ENCODE assay signal across 9 mouse cellular contexts in the genomic region with DNA sequence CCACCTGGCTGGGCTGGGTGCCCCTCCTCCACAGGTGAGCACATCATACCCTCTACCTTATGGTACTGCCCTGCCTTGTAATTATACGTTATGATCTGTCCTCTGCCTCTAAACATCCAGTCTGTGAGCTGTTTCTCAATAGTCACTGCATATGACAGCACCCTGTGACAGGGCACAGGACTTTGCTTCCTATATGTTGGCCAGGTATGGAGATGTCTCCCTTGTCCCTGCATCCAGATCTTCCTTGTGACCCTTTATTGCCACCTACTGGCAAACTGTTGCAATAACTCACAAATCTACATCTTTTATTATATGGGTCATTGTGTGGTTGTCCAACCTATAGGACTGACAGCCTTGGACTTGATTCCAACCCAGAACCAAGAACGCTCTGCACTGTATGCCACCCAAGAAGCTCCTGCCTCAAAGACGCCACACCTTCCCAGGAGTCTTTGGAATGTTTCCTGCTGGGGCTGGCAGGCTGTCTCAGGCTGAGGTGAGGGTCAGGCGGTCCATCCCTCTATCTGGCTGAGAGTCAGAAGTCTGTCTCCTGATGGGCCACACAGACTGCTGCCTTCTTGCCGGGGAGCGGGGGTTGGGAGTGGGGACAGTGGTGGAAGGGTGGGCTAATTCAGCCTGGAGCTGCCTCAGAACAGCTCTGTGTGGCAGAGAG. TPM values are rescaled to one million over a fixed set of nuclear protein-coding genes. Genes with fewer than 3 reads are reported as not detected.
DNase-seq lines count a peak whose midpoint lies in the region; ATAC-seq lines count a peak whose summit lies in the region.
"Had no signal": no experiment of that assay in that cellular context is flagged by ENCODE, and none has a peak within 500 bp of the region (broad histone marks: within the 10 kb centered on the region; RNA-seq: fewer than 3 reads in every experiment).

No protein-coding gene starts in this region.

- WGBS in forebrain, embryonic 14.5 days, result 46% methylated on average over 6 of the region's 6 CpGs
- 30% methylated on average over 6 of the region's 6 CpGs for WGBS in intestine, embryonic 16.5 days
- WGBS in limb, embryonic 13.5 days, result 38% methylated on average over 6 of the region's 6 CpGs

- no peaks in the 10 kb centered on the region for H3K36me3 ChIP-seq in forebrain, embryonic 14.5 days (ENCODE audit: control insufficient read depth, insufficient read depth, low read length)
- no peaks in the 10 kb centered on the region for H3K36me3 ChIP-seq in intestine, embryonic 16.5 days (ENCODE audit: control insufficient read depth, insufficient read depth, low read length)
- no peaks in the 10 kb centered on the region for H3K36me3 ChIP-seq in limb, embryonic 13.5 days

- H3K4me2 ChIP-seq in forebrain, embryonic 14.5 days (ENCODE audit: low read length), result no peak overlapping the region
- no peak overlapping the region for H3K4me2 ChIP-seq in intestine, embryonic 16.5 days (ENCODE audit: low read depth, low read length)
- no peak overlapping the region for H3K4me2 ChIP-seq in limb, embryonic 13.5 days (replicated peaks)

- no peaks in the 10 kb centered on the region for H3K27me3 ChIP-seq in forebrain, embryonic 14.5 days (replicated peaks; ENCODE audit: control insufficient read depth, insufficient read depth, low read length)
- no peaks in the 10 kb centered on the region for H3K27me3 ChIP-seq in intestine, embryonic 16.5 days (replicated peaks; ENCODE audit: control insufficient read depth, insufficient read depth, low read length)
- H3K27me3 ChIP-seq in limb, embryonic 13.5 days, result no peaks in the 10 kb centered on the region

- peaks cover 5% of the 10 kb centered on the region for H3K4me1 ChIP-seq in forebrain, embryonic 14.5 days (ENCODE audit: control insufficient read depth, insufficient read depth, low read length)
- no peaks in the 10 kb centered on the region for H3K4me1 ChIP-seq in intestine, embryonic 16.5 days (ENCODE audit: control insufficient read depth, insufficient read depth, low read length)
- H3K4me1 ChIP-seq in limb, embryonic 13.5 days, result peaks cover 4% of the 10 kb centered on the region; the same call in 1 of the 2 replicates

- H3K27ac ChIP-seq in forebrain, embryonic 14.5 days (ENCODE audit: low read depth, low read length), result no peak overlapping the region
- H3K27ac ChIP-seq in intestine, embryonic 16.5 days (ENCODE audit: low read length), result no peak overlapping the region
- H3K27ac ChIP-seq in limb, embryonic 13.5 days, result no peak overlapping the region

- no peak overlapping the region for H3K4me3 ChIP-seq in forebrain, embryonic 14.5 days (ENCODE audit: low read depth, low read length)
- no peak overlapping the region for H3K4me3 ChIP-seq in intestine, embryonic 16.5 days (ENCODE audit: low read length)
- no peak overlapping the region for H3K4me3 ChIP-seq in limb, embryonic 13.5 days
- H3K4me3 ChIP-seq: erythroblast, embryonic 14.5 days had no signal

- no peak overlapping the region for H3K9ac ChIP-seq in forebrain, embryonic 14.5 days (ENCODE audit: low read length)
- no peak overlapping the region for H3K9ac ChIP-seq in intestine, embryonic 16.5 days (ENCODE audit: low read depth, low read length)
- no peak overlapping the region for H3K9ac ChIP-seq in limb, embryonic 13.5 days

- peak; percentile 64 for ATAC-seq in cerebellum, adult (ENCODE audit: insufficient number of reproducible peaks, low FRiP score, low TSS enrichment)
- peak; percentile 75 for ATAC-seq in forebrain, embryonic 14.5 days
- peak; percentile 92 for ATAC-seq in intestine, embryonic 16.5 days
- peak; percentile 72 for ATAC-seq in limb, embryonic 13.5 days (ENCODE audit: low FRiP score, low read depth)

- H3K9me3 ChIP-seq in forebrain, embryonic 14.5 days (replicated peaks; ENCODE audit: control insufficient read depth, low read length), result no peaks in the 10 kb centered on the region
- no peaks in the 10 kb centered on the region for H3K9me3 ChIP-seq in intestine, embryonic 16.5 days (ENCODE audit: control insufficient read depth, low read length)
- H3K9me3 ChIP-seq in limb, embryonic 13.5 days, result no peaks in the 10 kb centered on the region

- peak; percentile 47 for DNase-seq in testis, postnatal 10 days (ENCODE audit: low spot score)
- DNase-seq in testis, postnatal 14 days (ENCODE audit: low spot score), result no peak
- peak; percentile 80 for DNase-seq in forebrain, embryonic 14.5 days (ENCODE audit: low spot score)
- DNase-seq in neural tube, embryonic 10.5 days (ENCODE audit: extremely low spot score, low spot score), result peak; percentile 29
- no peak for DNase-seq in spleen, adult 12 weeks (ENCODE audit: low spot score)

RNA-seq across cellular contexts. Expression of a gene that starts 46.2 kb away (rescaled TPM):
- 8.5 and 14.9 TPM in 2 replicates for polyA plus RNA-seq in forebrain, embryonic 14.5 days (2014; fragmentation: Nextera tagmentation; extraction: Ambion mirVana)
- polyA plus RNA-seq in intestine, embryonic 16.5 days (2015; fragmentation: Nextera tagmentation; extraction: Ambion mirVana), result 2.3 and 2.9 TPM in 2 replicates
- 2.9 and 3.1 TPM in 2 replicates for polyA plus RNA-seq in limb, embryonic 13.5 days (2015; fragmentation: Nextera tagmentation; extraction: Ambion mirVana)
- polyA plus RNA-seq: erythroblast, embryonic 14.5 days had no signal

Comparison
In these comparisons a context has a peak if more than half of its experiments do, and no peak if none do; other contexts are left out.
1. DNase-seq: peak in testis, postnatal 10 days (single experiment), forebrain, embryonic 14.5 days (single experiment) and neural tube, embryonic 10.5 days (single experiment); none in testis, postnatal 14 days (single experiment) and spleen, adult 12 weeks (single experiment).
2. Peak in every context shown above with its lines, with median percentiles within 50 percentile points of each other: ATAC-seq.